Mouse (Mus musculus): Measurements from ENCODE around the gene Mdga1.
A peak's percentile ranks its signal among the peaks of the same experiment; 100 is the strongest.

Mdga1 gene

DNA sequence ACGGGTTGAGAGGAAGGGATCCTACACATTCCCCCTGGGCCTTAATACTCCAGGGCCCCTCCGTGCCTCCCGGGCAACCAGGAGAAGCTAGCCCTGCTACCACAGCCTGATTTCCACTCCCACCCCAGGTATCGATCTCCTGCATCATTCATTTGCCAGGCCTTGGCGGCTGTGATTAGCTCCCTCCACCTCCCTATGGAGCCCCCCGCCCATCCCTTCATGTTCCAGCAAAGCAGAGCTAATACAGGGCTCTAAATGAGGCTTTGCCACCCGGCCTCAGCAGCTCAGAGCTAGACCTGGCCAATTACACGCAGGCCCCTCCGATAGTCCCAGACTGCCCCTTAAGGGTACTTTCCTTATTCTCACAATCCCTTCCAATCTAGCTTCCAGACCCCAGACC is 86.5 kb downstream of the Mdga1 start:
- DNase-seq = no peak

DNA sequence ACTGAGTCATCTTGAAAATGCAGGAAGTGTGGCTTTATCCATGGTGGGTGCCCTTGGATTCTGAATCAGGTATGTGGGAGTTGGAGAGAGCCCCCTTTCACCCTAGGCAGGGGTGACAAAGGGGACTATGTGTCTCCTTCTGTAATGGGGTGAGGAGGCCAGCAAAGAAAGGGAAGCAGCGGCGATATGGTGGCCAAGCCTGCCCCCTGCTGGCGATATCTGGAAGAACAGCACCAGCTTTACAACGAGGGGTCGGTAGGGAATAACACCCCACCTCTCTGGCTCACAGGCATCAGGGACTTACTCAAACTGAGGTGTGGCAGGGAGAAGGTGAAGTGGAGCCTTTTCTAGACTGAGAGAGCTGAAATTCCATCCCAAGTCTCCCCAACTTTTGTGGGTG is 87.0 kb downstream of the Mdga1 start:
- peak; percentile 78 to 79 for DNase-seq

DNA sequence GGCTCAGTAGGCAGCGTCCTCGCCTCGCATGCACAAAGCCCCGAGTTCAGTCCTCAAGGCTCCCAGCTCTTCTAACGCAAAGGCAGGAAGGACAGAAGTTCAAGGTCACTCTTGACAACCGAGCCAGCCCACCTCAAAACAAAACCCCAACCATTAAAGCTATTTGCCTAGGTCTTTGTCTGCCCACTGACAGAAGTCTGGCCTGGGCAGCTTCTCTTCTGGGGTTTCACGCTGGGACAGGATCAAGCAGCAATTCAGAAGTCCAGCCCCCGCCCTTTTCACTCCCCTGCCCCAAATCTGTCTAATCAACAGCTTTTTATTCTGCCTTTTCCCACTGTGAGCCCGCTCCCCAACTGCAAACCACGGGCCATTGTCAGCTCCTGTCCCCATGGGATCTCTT is 89.6 kb downstream of the Mdga1 start:
- no peak for DNase-seq

DNA sequence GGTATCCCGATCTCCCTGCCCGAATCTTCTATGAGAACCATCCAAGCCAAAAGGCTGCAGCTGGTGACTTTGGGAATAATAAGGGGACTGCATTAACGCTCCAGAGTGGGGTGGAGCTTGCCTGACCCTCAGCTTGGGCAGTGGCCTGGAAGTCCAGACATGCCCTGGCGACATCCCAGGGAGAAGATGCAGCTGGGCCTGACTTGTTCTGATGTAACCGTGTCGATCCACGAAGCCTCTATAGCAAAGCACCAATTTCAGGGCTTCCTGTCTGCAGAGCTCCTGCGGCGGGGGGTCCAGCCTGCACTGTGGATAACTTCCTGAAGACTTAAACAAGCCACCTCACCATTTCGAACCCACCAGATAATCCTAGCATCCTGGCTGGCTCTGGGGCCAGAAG is 90.9 kb downstream of the Mdga1 start:
- DNase-seq = no peak

DNA sequence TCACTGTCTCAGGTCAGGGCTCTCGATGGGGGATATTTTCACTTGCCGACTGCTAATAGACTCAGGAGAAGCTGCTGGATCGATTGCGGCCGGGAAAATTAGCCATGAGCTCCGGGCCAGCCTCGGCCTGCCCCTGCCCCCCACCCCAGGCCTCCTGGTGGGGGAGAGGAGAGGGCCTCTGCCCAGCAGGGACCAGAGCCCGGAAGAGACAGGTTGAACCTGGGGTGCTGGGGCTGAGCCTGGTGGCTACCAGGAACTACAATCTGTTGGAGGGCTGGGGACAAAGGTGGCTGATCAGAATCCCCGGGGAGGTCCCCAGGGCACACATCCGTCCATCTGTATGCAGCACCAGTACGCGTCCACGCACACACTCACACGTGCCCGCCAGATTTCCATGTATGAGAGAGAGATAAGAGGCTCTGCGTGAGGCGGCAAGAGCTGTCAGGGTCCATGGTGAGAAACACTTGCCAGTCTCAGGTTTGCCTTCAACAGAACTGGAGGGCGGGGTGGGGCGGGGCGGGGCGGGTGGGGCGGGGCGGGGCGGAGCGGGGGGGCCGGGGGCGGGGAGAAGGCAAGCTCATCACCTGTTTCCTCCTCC is 95.7 kb downstream of the Mdga1 start:
- no peak for DNase-seq

DNA sequence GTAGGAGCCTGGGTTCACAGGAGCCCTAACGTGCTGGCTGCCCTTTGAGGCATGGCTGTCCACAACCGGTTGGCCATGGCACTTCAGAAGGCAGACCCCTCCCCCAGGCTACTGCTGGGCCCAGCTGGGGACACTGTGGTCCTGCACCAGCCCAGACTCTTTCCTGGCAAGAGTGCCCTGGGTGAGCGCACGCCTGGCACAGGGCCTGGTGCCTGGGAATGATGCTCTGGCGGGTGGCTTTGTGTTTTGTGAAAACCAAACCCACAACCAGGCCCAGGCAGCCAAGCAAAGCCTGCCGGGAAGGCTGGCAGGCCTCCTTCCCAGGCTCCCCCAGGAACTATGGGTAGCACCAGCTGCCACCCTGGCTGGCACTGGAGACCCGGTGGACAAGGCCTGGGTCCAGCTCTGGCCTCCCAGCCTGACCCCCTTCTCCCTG is 96.3 kb downstream of the Mdga1 start:
- DNase-seq = no peak

DNA sequence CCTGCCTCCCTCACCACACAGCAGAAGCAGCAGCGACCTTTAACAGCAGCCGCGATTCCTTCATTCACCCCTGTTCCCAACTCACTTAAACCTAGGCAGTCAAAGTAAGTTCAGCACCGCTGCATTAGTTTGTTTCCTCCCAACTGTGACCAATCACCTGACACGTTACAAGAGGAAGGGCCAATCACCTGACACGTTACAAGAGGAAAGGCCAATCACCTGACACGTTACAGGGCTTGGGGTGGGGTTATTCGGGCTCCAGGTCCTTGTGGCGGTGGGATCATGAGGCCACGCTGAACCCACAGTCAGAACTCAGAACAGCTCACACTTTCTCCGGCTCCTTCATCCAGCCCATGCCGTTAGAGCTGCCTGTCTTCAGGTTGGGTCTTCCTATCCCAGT is 99.6 kb downstream of the Mdga1 start:
- no peak for DNase-seq

DNA sequence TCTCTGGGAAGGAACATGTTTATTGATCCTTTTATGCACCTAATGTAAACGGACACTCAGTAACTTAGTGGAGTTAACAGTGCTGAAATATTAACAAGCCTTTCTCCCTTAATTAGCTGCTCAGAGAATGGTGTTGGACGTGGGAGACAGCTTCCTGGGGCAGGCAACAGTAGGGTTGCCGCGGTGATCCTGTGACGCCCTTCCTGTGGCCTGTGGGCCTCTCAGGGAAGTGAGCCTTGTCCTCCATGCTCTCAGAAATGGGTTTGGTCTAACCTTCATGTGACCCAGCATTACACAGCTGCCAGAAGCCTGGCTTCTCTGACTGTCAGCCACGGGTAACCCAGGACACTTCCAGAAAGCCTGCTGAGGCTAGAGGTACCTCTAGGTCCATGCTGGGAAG is 104.0 kb downstream of the Mdga1 start:
- DNase-seq = no peak

DNA sequence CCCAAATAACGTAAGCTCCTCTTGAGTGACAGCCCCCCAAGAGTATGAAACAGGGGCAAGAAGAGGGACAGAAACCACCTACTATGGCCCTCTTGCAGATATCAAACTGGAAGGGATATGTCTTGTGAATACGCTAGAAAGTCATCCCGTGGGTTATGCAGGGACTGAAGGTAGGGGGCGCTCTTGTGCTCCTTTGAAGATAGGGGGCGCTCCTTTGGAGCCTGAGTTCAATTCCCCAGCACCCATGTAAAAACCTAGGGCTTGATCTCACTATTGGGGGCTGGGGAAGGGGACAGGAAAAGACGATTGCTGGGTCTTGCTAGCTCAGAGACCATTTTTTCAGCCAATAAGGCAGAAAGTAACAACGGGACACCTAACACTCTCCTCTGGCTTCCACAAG is 105.4 kb downstream of the Mdga1 start:
- no peak for DNase-seq

DNA sequence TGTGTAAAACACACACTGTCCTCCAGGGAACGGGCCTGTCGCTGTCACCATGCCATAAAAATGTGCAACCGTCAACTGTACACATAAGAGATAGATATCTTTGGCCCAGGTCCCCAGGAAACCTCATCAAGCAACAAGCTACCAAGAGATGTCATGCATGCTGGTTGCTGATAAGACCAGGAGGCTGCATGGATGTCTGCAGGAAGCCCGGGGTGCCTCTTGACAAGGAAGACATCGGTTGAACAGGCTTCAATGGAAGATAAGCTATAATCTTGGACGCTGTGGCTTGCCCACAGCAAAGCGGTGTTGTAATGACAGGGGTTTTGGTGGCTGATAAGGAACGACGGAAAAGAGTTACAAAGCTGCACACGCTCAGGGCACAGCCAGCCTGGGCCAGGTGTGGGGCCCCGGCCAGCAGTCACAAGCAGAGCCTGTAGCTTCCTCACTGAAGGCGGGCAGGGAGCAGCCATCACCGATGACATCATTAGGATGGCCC is 110.1 kb downstream of the Mdga1 start:
- DNase-seq = no peak

DNA sequence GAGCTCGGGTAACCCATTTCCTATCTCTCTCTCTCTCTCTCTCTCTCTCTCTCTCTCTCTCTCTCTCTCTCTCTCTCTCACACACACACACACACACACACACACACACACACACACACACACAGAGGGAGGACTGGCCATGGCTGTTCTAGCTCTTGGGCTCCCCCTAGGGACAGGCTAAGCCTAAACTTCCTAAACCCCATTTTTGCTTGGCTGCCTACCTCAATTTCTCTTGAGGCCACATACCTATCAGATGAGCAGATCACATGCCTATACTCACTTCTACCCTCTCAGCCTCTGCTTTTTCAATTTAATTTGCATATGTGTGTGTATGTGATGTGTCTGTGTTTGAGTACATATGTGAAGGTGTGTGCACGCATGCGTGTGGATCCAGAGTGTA is 111.1 kb downstream of the Mdga1 start:
- peak; percentile 62 to 68 for DNase-seq

DNA sequence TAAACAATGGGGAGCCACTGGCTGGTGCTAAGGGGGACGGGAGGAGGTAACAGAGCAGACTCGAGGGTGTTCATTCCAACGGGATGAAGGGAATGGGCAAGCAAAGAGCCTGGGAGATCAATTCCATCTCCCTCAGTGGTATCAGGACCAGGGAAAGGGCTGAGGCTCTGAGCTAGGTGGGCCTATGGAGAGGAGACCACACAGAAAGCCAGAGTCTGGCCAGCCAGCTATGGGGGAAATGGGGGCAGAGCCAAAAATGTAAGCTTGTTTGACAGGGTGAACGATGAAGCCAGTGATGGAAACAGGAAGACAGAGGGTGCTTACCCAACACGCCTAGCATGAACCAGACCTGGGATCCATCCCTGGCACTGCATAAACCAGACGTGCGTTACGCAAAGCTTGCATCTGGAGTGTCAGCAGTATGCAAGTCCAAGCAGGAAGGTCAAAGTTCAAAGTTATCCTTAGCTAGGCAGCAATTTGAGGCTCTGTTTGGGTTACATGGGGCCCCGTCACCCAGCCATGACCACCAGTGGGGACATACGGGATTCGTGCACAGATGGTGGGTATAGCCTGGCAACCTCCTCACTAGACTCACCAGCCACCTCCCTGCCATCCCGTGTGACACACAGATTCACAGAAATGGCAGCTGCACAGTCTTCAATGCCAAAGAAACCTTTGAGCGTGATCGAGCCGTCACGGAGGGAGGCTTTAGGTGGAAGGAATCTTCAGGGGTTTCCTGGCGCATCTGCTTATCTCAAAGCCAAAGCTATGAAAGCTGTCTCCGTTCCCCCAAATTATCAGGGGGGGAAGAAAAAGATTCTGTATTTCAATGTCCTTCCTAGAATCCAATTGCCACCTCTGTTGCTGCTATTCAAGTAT is 113.9 kb downstream of the Mdga1 start:
- no peak for DNase-seq

DNA sequence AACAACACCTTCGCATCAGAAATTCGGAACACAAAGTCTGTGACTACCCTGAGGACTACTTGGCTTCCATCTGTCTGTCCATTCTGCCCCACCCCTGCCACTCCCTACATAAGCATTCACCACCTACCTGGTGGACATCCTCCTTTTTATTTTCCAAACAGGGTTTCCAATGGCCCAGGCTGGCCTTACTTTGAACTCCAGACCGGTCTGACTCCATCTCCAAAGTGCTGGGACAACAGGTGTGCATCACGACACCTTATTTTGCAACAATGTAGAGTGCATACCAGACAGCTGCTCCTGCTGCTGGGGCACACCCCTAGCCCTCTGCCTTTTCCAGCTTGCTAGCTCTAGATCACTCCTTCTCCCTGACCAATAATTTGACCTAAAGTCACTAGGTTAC is 115.1 kb downstream of the Mdga1 start:
- no peak for DNase-seq

DNA sequence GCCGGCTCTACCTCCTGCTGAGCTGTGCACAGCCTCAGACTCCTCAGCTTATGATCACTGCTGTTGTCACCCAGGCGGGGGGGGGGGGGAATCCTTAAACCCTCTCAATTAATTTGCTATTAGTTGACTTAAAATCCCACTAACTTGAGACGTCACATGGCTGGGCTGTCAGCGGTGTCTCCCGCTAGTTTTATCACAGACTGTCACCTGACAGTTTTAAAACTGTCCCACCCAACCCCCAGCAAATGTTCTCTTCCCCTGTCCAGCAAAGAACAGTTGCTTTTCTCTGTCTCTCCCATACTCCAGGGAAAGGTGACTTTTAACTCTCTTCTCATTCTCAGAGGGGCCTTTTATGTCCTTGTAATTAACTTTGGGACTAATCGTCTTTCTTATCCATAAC is 115.5 kb downstream of the Mdga1 start:
- no peak for DNase-seq

DNA sequence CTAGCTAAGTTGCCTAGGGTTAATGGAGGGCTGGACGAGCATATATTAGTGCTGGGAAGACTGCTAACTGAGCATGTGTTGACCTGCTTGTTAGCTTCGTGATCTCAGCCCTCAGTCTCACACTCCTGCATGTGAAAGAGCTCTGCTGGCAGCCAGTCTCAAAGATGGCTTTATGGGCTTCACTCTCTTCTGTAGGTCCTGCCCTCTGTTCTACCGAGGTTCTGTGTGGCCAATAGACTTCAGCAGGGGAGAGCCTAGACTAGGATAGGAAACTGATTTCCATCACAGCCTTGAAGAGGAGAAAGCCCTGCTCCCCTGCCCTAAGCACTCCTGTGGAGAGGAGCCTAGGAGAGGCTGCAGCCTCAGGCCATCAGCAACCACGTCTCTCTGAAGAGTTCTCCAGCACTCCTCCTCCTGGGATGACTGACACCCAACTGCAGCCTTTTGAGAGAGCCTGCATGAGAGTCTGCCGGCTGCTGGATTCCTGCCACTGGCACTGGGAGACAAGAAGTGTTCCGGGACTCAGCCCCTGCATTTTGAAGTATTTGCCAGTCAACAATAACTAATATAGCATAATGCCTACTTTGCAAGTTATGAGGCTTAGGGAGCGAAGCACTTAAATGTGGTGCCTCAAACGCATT is 116.9 kb downstream of the Mdga1 start:
- no peak for DNase-seq

DNA sequence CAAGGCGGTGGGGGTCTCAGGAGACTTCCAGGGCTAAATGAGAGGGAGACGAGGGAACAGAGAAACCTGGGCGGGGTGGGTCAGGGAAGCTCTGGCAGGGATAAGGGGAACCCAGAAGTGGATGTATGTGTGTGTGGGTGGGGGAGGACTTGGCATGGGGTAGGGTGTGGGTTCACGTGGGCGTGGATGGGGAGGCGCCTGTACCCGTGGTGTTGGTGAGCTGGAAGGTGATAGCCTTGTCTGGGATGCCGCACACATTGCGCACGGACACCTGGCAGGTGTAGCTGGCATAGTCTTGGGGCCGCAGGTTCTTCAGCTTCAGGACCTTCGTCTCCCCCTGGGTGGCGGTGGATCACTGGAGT is 120.5 kb downstream of the Mdga1 start:
- DNase-seq = no peak

DNA sequence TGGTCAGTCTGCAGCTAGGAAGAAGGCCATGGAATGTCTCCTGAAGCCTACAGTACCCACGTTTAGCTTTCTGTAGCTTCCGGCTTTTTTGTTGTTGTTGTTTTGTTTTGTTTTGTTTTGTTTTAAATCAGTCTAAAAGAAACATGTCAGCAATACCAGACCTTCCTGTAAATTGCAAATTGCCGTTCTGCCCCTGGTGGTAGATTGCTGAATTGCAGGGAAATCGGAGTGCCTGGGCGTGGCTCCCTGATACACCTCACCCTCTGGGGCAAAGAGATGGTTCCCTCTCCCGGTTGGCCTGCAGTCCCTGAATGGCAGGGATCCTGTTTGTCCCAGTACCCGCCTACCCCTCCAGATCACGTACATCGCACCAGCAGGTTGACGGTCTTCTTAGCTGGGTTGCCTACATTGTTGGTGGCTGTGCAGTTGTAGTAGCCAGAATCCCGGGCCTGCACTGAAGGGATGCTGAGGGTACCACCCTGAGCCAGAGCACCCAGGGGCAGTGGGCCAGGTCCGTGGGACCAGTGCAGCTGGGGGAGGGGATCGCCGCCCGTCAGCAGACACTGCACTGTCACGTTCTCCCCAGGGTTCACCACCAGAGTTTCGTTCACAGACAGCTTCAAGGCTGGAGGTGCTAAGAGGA is 121.0 kb downstream of the Mdga1 start:
- peak; percentile 83 to 85 for DNase-seq

DNA sequence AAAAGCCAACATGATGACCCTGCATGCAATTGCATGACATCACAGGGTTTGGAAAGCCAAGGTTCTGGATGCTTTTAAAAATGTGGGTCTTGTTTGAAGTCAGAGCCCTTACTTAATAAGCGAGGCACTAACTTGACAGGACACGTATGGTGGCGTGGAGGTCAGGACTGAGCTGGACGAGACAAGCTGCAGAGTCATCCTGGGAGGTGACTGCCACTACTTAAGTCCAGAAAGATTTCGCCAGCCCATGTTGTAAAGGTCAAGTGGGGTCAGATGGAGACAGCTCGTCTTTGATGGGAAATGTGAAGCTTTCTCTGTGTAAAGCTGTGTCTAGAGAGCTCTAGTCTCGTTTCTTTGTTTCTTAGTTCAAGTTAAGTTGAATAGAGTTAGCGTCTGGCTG is 122.6 kb downstream of the Mdga1 start:
- no peak for DNase-seq

DNA sequence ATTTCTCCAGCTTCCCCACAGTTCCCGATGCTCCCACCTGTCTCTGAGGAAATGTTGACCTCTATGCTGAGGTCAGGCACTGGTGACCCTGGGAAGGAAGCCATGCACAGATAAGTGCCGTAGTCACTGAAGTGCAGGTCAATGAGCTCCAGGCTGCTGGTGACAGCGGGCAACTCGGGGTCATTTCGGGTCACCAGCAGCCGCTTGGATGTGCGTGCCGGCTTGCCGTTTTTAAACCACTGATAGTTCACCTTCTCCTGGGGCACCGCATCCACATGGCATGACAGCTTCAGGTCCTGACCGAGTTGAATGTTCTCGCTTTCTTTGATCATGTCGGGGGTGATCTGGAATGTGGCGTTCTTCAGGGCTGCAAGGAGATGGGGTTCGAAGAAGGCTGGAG is 123.6 kb downstream of the Mdga1 start:
- DNase-seq = no peak

DNA sequence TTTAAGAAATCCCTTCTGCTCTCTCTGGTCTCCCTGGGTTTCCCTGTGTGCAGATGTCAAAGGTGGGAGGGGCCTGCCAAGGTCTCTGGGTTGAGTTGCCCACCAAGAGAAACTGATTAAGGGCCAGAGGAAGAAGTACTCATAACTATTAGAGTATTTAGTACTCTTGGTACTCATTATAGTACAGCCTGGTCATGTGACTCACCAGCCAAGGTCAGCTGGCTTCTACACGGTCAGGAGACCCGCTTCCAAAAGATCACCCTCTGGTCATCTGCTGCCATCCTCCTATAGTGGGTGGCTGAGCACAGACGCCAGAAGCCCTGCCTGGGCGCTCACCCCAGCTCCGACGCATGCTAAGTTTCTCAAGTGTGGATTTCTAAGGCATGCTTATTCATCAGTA is 124.9 kb downstream of the Mdga1 start:
- no peak for DNase-seq

DNA sequence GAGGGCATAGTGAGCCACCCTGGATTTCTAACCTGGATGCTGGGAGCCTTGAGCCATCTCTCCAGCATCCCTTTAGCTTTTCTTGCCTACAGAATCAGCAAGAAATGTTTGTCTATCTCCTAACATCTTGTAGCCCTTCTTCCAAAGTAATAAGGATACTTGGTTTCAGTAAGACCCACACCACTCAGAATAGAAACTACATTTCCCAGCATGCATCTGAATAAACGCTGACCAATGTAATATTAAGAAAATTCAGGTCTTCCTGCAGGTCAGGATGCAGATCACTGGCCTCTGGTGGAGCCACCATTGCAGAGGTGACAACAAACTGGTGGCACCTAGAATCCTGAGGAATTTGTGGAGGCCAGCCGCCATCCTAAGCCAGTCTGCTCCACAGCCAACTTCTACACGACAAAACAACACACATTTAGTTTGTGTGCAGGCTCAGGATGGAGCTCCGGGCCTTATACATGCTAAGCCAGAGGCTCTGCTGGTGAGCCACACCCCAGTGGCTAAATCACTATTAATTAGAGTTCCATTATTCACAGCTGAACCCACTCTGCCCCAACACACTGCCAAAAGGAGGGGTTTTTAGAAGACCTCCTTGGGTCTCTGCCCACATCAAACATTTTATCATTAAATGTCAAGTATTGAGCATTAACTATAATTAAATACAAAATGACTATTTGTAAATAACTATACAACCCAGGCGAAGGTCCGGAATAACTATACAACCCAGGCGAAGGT is 126.3 kb downstream of the Mdga1 start:
- DNase-seq = no peak

DNA sequence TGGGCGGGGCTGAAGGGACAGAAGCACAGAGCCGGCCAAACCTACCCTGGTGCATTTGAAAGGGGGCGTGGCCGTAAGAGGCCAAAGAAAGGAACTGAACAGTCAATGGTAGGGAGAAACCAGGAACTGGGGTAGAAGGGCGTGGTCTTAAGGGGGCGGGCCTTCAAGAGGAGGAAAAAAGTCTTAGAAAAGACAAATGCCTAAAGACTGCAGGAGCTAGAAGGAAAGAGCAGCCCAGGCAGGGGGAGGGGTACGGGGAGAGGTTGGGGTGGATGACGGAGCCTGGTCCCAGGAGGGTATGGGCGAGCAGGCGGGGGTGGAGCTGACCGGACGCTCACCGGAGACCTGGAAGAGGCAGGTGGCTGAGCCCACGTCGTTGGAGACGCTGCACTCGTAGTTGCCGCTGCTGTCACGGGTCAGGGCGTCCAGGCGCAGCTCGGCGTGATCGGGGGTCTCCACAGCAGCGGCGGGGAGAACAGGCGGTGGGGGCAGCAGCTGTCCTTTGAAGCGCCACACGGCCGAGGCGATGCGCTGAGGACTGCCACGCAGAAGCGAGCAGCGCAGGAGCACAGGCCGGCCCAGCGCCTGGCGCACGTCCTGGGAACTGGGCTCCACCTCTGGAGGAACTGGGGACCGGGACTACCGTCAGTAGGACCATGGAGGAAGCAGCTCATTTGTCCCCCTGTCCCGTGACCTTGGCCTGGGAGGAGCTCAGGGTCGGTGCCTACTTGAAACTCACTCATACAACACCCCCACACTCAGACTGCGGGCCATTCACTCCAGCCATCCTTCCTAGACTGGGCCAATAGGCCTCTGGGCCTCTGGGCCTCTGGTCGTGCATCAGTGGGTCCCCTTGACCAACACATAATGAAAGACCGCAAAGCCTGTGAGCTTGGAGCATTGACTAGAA is 127.9 kb downstream of the Mdga1 start:
- peak; percentile 81 to 88 for DNase-seq
